Mouse (Mus musculus) kidney, embryonic 14.5 days (tissue): Measurements from ENCODE around the gene Jpt2. TPM values are rescaled to one million over a fixed set of nuclear protein-coding genes. Genes with fewer than 3 reads are reported as not detected.
"Not testable (repeated sequence)": the region's sequence is repeated elsewhere in the genome, so short reads cannot be mapped to it uniquely, and the experiment has no call there.

Source experiments
- ATAC-seq: fragments of 200-750 bp; cut with Nextera tagmentation; 2 replicates; pipeline ENCODE4 v1.8.0; 2017; ENCODE audit warnings: moderate number of reproducible peaks, mild to moderate bottlenecking, moderate TSS enrichment, moderate library complexity; ENCODE audit not compliant: low FRiP score, low TSS enrichment
- H3K27ac ChIP-seq: fragments of 300-500 bp; sonication (generic); 2 replicates; pipeline ENCODE4 v1.5.1; 2014; ENCODE audit warnings: low read depth, mild to moderate bottlenecking, low read length, moderate library complexity, mixed read lengths
- H3K27me3 ChIP-seq: fragments of 300-500 bp; sonication (generic); 2 replicates; pipeline ENCODE4 v1.6.1; 2014; ENCODE audit warnings: mild to moderate bottlenecking, low read length; ENCODE audit not compliant: control insufficient read depth, insufficient read depth
- H3K36me3 ChIP-seq: fragments of 300-500 bp; sonication (generic); 2 replicates; pipeline ENCODE4 v1.6.1; 2014; ENCODE audit warnings: low read length, mixed read lengths; ENCODE audit not compliant: control insufficient read depth, insufficient read depth
- H3K4me1 ChIP-seq: fragments of 300-500 bp; sonication (generic); 2 replicates; pipeline ENCODE4 v1.6.1; 2014; ENCODE audit warnings: low read length, mixed read lengths; ENCODE audit not compliant: control insufficient read depth, insufficient read depth
- H3K4me2 ChIP-seq: fragments of 300-500 bp; sonication (generic); replicated peaks from 2 replicates; pipeline ENCODE4 v1.6.1; 2014; ENCODE audit warnings: low read depth, mild to moderate bottlenecking, low read length
- H3K4me3 ChIP-seq: fragments of 300-500 bp; sonication (generic); 2 replicates; pipeline ENCODE4 v1.5.1; 2014; ENCODE audit warnings: mild to moderate bottlenecking, low read length
- H3K9ac ChIP-seq: fragments of 300-500 bp; sonication (generic); 2 replicates; pipeline ENCODE4 v1.6.1; 2014; ENCODE audit warnings: low read depth, mild to moderate bottlenecking, low read length, moderate library complexity
- H3K9me3 ChIP-seq: fragments of 300-500 bp; sonication (generic); 2 replicates; pipeline ENCODE4 v1.6.1; 2016; ENCODE audit warnings: low read length; ENCODE audit not compliant: control insufficient read depth
- WGBS: fragments of 180-500 bp; shearing (Covaris S2); extraction: QIAGEN DNeasy Blood & Tissue Kit; methylation state at CpG from one replicate; pipeline ENCODE4 v1.1.7; 2014; 5-methylcytosine and 5-hydroxymethylcytosine counted together
- polyA plus RNA-seq: library from polyadenylated mRNA; unstranded; fragments of >200 nt; fragmentation: Nextera tagmentation; extraction: Ambion mirVana; gene quantifications from 2 replicates; pipeline ENCODE4 v1.2.1, GENCODE M21; 2014

The Jpt2 gene
- polyA plus RNA-seq, 1 experiment from 2014 or later, result 155 TPM

DNA sequence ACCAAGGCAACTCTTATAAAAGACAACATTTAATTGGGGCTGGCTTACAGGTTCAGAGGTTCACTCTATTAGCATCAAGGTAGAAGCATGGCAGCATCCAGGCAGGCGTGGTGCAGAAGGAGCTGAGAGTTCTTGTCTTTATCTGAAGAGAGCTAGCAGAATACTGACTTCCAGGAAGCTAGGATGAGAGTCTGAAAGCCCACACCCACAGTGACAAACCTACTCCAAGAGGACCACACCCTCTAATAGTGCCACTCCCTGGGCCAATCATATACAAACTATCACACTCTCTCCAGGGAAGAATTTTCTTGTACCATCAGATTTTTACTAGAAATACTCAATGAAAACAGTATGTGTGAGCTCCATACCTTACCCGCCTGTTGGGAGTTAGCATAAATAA, 9.8 kb downstream of the Jpt2 start:
- Histone ChIP-seq H3K27ac (no peak overlapping the region), H3K9me3 (no peaks in the 10 kb centered on the region), H3K4me2 (no peak overlapping the region), H3K36me3 (peaks cover 79% of the 10 kb centered on the region), H3K27me3 (no peaks in the 10 kb centered on the region), H3K4me1 (no peaks in the 10 kb centered on the region), H3K4me3 (no peak overlapping the region), H3K9ac (no peak overlapping the region)
- WGBS, result 93% methylated on average over 2 of the region's 2 CpGs
- ATAC-seq, result no peak

DNA sequence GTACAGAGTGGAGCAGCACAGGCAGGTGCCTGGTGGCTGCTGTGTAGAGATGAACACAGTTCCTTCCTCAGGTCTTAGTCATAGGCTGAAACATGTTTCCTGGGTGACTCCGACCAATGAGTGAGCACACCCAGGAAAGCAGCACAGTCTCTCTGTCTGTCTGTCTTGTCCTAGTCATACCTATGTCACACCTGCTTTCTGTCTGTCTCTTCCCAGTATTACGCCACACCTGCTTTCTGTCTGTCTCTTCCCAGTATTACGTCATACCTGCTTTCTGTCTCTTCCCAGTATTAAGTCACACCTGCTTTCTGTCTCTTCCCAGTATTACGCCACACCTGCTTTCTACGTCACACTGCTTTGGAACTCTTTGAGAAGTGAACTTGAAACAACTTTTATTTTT, 12.3 kb downstream of the Jpt2 start:
- WGBS, result 97% methylated on average over 5 of the region's 5 CpGs
- Histone ChIP-seq H3K9me3 (no peaks in the 10 kb centered on the region), H3K4me1 (no peaks in the 10 kb centered on the region), H3K27me3 (no peaks in the 10 kb centered on the region), H3K36me3 (peaks cover 82% of the 10 kb centered on the region), H3K4me2 (no peak overlapping the region), H3K4me3 (no peak overlapping the region), H3K9ac (no peak overlapping the region), H3K27ac (no peak overlapping the region)
- no peak for ATAC-seq

GRCm38 (mm10) chr17:24943589-24943988, 16.9 kb downstream of the Jpt2 start:
- not testable (repeated sequence) for H3K4me2 ChIP-seq, H3K27me3 ChIP-seq, H3K4me3 ChIP-seq, H3K27ac ChIP-seq, ATAC-seq, H3K9ac ChIP-seq, H3K4me1 ChIP-seq, H3K9me3 ChIP-seq
- whole genome bisulfite sequencing, result 95% methylated on average over 1 of the region's 1 CpGs
- peaks cover 53% of the 10 kb centered on the region for H3K36me3 ChIP-seq

DNA sequence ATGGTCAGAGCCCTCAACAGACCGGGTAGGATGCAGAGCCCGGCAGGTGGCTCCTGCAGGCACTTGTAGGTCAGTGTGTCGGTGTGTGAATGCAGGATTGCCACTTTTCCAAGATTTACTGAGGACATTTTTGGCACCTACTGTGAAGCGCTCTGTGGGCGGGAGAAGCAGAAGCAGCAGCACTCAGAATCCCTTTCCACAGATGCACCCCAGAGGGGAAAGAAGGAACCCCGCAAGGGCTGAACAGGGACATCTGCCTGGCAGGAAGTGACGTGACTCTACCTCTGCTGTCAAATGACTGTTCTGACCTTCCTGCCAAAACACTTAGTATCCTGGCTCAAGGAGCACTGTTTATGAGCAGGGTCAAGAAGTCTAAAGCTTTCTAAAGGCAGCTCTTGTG, 17.5 kb downstream of the Jpt2 start:
- Histone ChIP-seq H3K4me1 (no peaks in the 10 kb centered on the region), H3K9ac (no peak overlapping the region), H3K27me3 (no peaks in the 10 kb centered on the region), H3K36me3 (peaks cover 47% of the 10 kb centered on the region), H3K4me2 (no peak overlapping the region), H3K27ac (no peak overlapping the region), H3K9me3 (no peaks in the 10 kb centered on the region), H3K4me3 (no peak overlapping the region)
- 92% methylated on average over 7 of the region's 7 CpGs for WGBS
- ATAC-seq, result no peak

DNA sequence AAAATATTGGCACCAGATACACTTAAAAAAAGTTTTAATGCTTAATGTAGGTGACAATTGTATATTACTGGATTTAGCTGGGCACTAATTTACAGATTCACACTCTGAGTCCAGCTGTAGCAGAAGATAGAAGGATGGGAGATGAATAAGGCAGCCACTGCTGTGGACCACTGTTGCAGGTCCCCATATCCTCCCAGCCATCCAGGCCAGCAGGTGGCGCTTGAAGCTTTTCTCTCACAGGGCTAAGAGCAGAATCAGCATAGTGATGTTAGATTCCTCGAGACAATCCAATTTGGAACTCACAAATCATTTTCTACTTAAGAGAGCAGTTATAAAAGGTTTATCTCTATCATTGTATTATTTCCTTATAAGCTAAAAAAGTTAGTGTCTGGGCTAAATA, 18.0 kb downstream of the Jpt2 start:
- 22% methylated on average over 2 of the region's 2 CpGs for WGBS
- not testable (repeated sequence) for H3K4me3 ChIP-seq, H3K9me3 ChIP-seq, H3K4me2 ChIP-seq, H3K27me3 ChIP-seq, H3K9ac ChIP-seq, ATAC-seq, H3K27ac ChIP-seq, H3K4me1 ChIP-seq
- H3K36me3 ChIP-seq, result peaks cover 42% of the 10 kb centered on the region

DNA sequence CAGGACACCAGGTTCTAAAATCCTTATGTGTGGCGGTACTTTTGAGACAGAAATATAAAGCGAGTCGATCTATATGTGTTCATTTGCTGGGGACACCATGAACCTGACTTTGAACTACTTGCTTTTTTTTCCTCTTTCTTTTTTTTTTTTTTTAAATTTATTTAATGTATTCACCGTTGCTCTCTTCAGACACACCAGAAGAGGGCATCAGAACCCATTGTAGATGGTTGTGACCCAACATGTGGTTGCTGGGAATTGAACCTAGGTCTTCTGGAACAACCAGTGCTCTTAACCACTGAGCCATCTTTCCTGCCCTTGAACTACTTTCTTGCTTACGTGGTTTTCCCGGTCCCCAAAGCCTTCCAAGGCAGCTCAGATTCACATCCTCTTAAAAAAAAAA, 23.2 kb downstream of the Jpt2 start:
- Histone ChIP-seq H3K4me1 (peaks cover 17% of the 10 kb centered on the region), H3K9ac (peak overlapping the region; percentile 83), H3K4me2 (peak overlapping the region; percentile 76), H3K27me3 (no peaks in the 10 kb centered on the region), H3K27ac (peak overlapping the region; percentile 81; the same call in 1 of the 2 replicates), H3K9me3 (no peaks in the 10 kb centered on the region), H3K36me3 (peaks cover 9% of the 10 kb centered on the region), H3K4me3 (peak overlapping the region; percentile 99)
- ATAC-seq, result no peak
- WGBS, result 51% methylated on average over 6 of the region's 6 CpGs

DNA sequence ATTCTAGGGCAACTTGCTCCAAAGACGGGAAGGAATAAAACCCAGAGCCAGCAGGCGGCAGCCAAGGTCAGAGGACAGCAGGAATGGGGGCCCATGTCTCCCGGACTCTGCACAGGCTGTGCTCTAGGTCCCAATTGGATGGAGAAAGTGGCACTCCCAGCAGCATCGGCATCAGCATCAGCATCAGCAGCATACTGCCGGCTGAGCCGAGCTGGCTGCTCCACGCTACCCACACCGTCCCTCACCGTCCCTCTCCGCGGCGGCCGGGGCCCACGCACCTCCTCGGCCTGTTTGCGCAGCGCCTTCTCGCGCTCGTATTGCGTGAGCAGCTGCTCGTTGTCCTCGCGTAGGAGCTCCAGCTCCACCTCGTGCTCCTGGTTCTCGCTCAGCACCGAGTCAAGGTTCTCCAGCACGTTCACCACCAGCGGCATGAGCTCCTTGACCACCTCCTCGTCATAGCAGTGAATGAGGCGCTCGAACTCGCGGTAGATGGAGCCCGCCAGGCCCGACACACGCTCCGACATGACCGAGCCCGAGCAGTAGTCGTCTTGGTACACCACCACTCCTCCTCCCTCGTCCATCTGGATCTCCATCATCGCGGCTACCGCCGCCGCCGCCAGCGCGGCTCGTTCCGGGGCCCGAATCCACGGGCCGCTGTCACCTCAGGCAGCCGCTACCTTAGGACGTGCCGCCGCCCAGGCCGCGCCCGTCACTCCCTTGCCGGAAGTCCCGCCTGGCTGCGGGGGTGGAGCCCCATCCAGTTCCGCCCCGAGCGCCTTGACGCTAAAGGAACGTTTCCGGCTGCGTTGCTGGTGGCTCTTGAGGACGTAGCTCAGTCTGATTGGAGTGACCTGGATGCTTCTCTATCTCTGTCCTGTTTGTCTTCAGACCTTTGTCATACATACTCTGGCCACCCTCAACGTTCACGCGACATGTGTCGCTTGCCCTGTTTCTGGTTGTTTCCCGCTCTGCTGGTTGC, 23.9 kb downstream of the Jpt2 start, which contains the start of gene Mapk8ip3:
Mapk8ip3 (minus strand) TSS at position 719 of the 979 bp plus-strand sequence.
- under 1% methylated on average over 69 of the region's 78 CpGs for WGBS
- peak; percentile 97 for ATAC-seq
- Histone ChIP-seq H3K27me3 (no peaks in the 10 kb centered on the region), H3K4me1 (peaks cover 17% of the 10 kb centered on the region), H3K4me2 (peak within 1 kb of the TSS; percentile 76), H3K36me3 (peaks cover 9% of the 10 kb centered on the region), H3K9ac (peak within 1 kb of the TSS; percentile 83), H3K9me3 (no peaks in the 10 kb centered on the region), H3K27ac (peak within 1 kb of the TSS; percentile 81; the same call in 1 of the 2 replicates), H3K4me3 (peak within 1 kb of the TSS; percentile 99)

DNA sequence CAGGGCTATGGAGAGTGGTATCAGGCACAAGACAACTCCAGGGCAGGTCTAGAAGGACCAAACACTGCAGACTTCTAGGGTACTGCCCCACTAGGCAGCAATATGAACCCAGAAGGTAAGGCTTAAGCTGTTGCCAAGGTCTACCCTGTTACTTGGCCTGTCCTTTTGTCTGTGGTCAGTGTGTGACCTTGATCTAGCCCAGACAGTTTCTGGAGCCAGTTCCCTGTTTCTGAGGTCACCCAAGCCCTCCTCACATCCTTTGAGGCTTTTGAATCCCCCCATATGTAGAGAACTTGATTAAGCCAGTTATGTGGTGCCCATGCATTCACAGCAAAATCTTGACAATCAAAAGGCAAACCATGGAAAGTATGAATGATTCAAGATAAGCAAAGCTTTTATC, 24.8 kb downstream of the Jpt2 start:
- no peak for ATAC-seq
- Histone ChIP-seq H3K4me2 (peak overlapping the region; percentile 76), H3K4me3 (peak overlapping the region; percentile 99), H3K4me1 (peaks cover 17% of the 10 kb centered on the region), H3K27me3 (no peaks in the 10 kb centered on the region), H3K9me3 (no peaks in the 10 kb centered on the region), H3K27ac (no peak overlapping the region), H3K9ac (peak overlapping the region; percentile 83; the same call in 1 of the 2 replicates), H3K36me3 (peaks cover 9% of the 10 kb centered on the region)

GRCm38 (mm10) chr17:24934926-24935325, 25.6 kb downstream of the Jpt2 start:
- Histone ChIP-seq H3K4me3 (peak overlapping the region; percentile 99; the same call in 1 of the 2 replicates), H3K4me1 (peaks cover 17% of the 10 kb centered on the region), H3K9me3 (no peaks in the 10 kb centered on the region), H3K9ac (peak overlapping the region; percentile 83; the same call in 1 of the 2 replicates), H3K36me3 (peaks cover 9% of the 10 kb centered on the region), H3K27ac (no peak overlapping the region), H3K27me3 (no peaks in the 10 kb centered on the region), H3K4me2 (peak overlapping the region; percentile 76)
- no peak for ATAC-seq
- 73% methylated on average over 4 of the region's 4 CpGs for WGBS
